8 mouse cellular contexts compared by ENCODE assay signal in the genomic region with DNA sequence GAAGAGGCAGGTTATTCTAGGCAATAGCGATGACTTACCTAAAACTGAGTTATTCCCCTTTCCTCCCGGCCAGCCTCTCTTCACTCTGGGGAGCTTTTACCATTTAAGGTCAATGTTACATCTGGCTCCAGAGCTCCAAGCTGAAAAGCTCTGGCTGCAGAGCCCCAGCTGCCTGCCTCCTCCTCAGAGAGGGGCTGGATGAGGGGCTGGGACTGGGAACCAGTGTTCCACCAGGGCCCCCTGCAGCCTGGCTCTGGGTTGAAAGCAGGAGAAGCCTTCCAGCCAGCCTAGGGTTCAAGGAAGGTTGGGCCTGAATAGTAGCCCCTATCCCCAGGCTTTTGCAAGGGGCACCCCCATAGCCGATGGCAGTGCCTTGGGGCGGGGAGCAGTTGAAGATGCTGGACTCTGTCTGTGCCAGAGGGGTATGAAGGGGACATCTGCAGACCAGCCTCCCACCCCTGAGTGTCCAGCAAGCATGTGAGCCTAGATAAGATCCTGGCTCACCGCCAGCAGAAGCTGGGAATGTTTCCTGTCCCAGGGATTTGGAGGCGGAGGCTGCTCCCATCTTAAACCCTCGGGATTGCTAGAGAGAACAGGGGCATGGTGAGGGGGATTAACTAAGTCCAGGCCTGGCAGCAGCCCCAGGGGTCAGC. TPM values are rescaled to one million over a fixed set of nuclear protein-coding genes. Genes with fewer than 3 reads are reported as not detected.
DNase-seq lines count a peak whose midpoint lies in the region; ATAC-seq lines count a peak whose summit lies in the region.

Gene Mrvi1, minus strand, starts transcription at position 409 of the 653 bp plus-strand sequence.

- DNase-seq in adrenal gland, adult 2 months: peak; percentile 54
- peak; percentile 27 for DNase-seq in brain, adult 2 months (ENCODE audit: low read depth, low spot score)
- peak; percentile 80 to 82 for DNase-seq in kidney, postnatal 25 days
- peak; percentile 44 for DNase-seq in lung, postnatal 25 days (ENCODE audit: low spot score)
- DNase-seq in urinary bladder, postnatal 25 days (ENCODE audit: low spot score): peak; percentile 42
- DNase-seq in thymus, adult 18-20 months: no peak

- ATAC-seq in heart, embryonic 16.5 days (replicated peaks; ENCODE audit: extremely low read depth, insufficient read depth, low FRiP score): peak; percentile 65
- no peak for ATAC-seq in forebrain, embryonic 13.5 days

- no peaks in the 10 kb centered on the region for H3K36me3 ChIP-seq in heart, embryonic 16.5 days (ENCODE audit: control insufficient read depth, insufficient read depth)
- H3K36me3 ChIP-seq in forebrain, embryonic 13.5 days (ENCODE audit: poor library complexity, severe bottlenecking): no peaks in the 10 kb centered on the region

- no peaks in the 10 kb centered on the region for H3K9me3 ChIP-seq in heart, embryonic 16.5 days (replicated peaks; ENCODE audit: control insufficient read depth, low read length)
- no peaks in the 10 kb centered on the region for H3K9me3 ChIP-seq in forebrain, embryonic 13.5 days (replicated peaks)

- peaks cover 28% of the 10 kb centered on the region for H3K4me1 ChIP-seq in heart, embryonic 16.5 days (ENCODE audit: control insufficient read depth, insufficient read depth, low read length)
- 0 out of 2 replicates have a peak, but pooled peaks cover 8% of the 10 kb centered on the region for H3K4me1 ChIP-seq in forebrain, embryonic 13.5 days

- H3K4me3 ChIP-seq in heart, embryonic 16.5 days (ENCODE audit: low read length): peak within 1 kb of the TSS; percentile 28
- H3K4me3 ChIP-seq in forebrain, embryonic 13.5 days: no peak within 1 kb of the TSS

- H3K27me3 ChIP-seq in heart, embryonic 16.5 days (ENCODE audit: control insufficient read depth, insufficient read depth, low read length): no peaks in the 10 kb centered on the region
- H3K27me3 ChIP-seq in forebrain, embryonic 13.5 days: no peaks in the 10 kb centered on the region

- H3K27ac ChIP-seq in heart, embryonic 16.5 days (ENCODE audit: low read length): peak within 1 kb of the TSS; percentile 83
- H3K27ac ChIP-seq in forebrain, embryonic 13.5 days: no peak within 1 kb of the TSS

- peak within 1 kb of the TSS; percentile 49 for H3K9ac ChIP-seq in heart, embryonic 16.5 days (ENCODE audit: low read length)
- no peak within 1 kb of the TSS for H3K9ac ChIP-seq in forebrain, embryonic 13.5 days

- 21% methylated on average over 7 of the region's 7 CpGs for WGBS in heart, embryonic 16.5 days
- 63% methylated on average over 7 of the region's 7 CpGs for WGBS in forebrain, embryonic 13.5 days

- peak within 1 kb of the TSS; percentile 49 for H3K4me2 ChIP-seq in heart, embryonic 16.5 days (ENCODE audit: low read depth, low read length)
- no peak within 1 kb of the TSS for H3K4me2 ChIP-seq in forebrain, embryonic 13.5 days

RNA-seq across cellular contexts. Expression of gene Mrvi1, which starts in this region (rescaled TPM):
- 10 to 100 TPM; 12.3 to 19.7 TPM for total RNA-seq in adrenal gland, adult 2 months (2021)
- polyA plus RNA-seq in adrenal gland, adult 2 months (2012; rRNA removed): 6.1 and 8.7 TPM in 2 replicates
- polyA plus RNA-seq in heart, embryonic 16.5 days (2015; fragmentation: Nextera tagmentation; extraction: Ambion mirVana): 3.2 and 5.5 TPM in 2 replicates
- 0.49 and 0.58 TPM in 2 replicates for polyA plus RNA-seq in forebrain, embryonic 13.5 days (2015; fragmentation: Nextera tagmentation; extraction: Ambion mirVana)

Comparison
In these comparisons a context has a peak if more than half of its experiments do, and no peak if none do; other contexts are left out.
1. DNase-seq: peak in adrenal gland, adult 2 months (single experiment), brain, adult 2 months (single experiment), kidney, postnatal 25 days (2 of 2), lung, postnatal 25 days (single experiment) and urinary bladder, postnatal 25 days (single experiment); none in thymus, adult 18-20 months (0 of 2).